Mouse (Mus musculus): ENCODE measurements around the gene Prg2.

The Prg2 gene

DNA sequence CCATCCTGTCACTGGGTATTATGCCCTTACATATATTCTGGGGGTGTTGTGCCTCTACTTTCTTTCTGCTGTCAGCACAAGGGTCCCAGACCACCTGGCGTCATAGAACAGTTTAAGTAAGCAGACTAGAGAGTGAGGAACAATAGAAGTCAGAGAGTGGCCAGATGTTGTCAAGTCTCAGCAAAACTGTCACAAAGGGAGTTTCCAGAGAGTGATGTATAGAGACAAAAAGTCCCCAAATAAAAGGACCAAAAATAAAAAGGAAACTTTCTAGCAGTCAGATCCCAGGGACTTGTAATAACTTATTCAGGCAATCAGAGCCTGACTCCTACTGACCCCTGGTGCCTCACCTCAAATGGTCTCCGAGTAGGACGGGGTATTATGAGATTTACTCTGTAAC, 18.4 kb upstream of the Prg2 start:
- DNase-seq (ENCODE audit: low read depth, low spot score): no peak

DNA sequence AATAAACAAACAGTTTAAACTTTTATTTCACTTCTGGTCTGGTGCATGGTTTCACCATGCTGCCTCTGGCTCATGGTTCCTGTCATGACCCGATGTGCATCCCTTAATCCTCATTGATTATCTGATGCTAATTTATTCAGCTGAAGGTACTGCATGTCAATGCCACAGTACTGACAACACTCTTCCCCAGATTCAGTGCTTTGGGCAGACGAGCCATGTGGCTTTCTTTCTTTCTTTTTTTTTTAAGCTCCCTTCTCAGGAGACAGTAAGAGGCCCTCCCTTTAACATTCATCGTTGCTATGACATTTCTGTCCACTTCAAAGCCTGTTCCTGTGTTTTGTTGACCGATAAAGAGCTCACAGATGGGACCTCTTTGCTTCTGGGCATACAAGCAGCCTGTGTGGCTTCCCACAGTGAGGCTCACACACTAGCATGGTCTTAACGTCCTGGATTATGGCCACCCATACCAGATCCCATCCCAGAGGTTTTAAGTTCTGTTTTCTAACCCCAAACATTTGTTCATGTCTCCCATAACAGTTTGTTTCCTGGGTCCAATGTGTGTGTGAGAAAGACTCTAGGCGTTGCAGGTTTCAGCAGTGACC, 17.3 kb upstream of the Prg2 start:
- DNase-seq (ENCODE audit: low read depth, low spot score): no peak

- no peak for DNase-seq (ENCODE audit: low read depth, low spot score)
Observed at GRCm38 (mm10) chr2:84964111-84964801, 16.0 kb upstream of the Prg2 start.

DNA sequence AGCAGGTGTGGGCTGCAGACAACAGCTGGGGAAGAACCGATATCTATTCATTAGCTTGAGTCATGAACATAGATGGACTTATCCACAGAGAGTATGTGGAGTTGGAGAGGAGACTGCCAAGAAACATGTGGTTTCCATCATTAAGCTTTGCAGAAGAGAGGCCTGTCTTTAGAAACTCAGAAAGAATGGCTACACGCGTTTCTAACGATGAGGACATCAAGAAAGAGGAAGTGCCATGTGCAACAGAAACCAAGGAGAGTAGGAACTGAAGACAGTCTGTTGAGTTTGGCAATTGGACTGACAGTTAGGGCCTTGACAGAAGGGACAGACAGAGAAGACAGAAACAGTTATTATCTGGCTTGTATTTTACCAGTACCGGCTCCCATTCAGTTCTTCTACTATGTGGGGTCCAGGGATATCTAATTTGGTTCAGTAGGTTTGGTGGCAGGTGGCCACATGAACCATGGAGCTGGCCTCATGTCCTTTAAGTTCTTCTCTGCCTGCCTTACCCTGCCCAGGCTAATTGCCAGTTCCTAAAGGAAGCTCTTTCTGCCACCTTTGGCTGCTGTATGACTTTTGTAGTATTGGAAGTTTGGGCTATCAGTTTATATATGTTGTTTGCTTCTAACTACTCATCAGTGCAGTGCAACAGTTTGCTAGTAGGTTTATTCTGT, 12.8 kb upstream of the Prg2 start:
- DNase-seq (ENCODE audit: low read depth, low spot score): no peak

- DNase-seq (ENCODE audit: low read depth, low spot score): no peak
Observed at GRCm38 (mm10) chr2:84975580-84975979, 4.7 kb upstream of the Prg2 start.

DNA sequence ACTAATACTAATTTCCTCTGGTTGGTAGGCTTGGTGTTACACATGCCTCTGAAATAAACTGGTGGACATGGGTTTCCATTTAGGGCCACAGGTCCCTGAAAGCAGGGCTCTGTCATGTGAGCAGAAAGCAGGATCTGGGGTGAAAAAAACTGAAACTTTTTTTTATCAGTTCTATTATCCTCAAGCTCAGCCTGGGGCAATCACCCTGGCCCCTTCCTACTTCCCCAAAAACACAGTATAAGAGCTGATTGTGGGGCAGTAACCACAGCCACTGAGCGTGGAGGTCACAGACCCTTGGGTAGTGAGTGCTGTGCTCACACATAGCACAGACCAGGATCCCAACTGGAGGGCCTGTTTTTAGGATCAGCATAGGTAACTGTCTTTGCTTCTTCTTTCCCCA, 7.7 kb downstream of the Prg2 start, which contains the start of gene Prg3:
Gene Prg3, plus strand, starts transcription at position 286 of the 400 bp plus-strand sequence.
- DNase-seq (ENCODE audit: low read depth, low spot score): no peak

DNA sequence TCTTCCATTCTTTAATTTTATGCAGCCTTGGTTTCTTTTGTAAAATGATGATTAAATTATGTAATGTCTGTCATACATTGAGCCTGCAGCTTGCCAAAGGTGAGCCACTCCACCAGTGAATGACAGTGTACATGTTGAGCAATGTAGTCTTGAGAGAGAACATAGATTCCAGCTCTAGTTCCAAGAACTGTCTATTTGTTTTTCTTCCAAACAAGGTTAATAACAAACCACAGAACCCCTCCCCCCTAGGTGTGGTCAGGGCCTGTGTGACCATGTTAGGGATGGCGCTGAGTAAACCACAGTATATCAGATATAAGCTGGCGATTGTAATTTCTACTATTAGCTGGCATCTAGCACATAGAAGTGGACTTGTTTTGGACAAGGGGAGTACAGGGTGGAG, 16.1 kb downstream of the Prg2 start:
- no peak for DNase-seq (ENCODE audit: low read depth, low spot score)

DNA sequence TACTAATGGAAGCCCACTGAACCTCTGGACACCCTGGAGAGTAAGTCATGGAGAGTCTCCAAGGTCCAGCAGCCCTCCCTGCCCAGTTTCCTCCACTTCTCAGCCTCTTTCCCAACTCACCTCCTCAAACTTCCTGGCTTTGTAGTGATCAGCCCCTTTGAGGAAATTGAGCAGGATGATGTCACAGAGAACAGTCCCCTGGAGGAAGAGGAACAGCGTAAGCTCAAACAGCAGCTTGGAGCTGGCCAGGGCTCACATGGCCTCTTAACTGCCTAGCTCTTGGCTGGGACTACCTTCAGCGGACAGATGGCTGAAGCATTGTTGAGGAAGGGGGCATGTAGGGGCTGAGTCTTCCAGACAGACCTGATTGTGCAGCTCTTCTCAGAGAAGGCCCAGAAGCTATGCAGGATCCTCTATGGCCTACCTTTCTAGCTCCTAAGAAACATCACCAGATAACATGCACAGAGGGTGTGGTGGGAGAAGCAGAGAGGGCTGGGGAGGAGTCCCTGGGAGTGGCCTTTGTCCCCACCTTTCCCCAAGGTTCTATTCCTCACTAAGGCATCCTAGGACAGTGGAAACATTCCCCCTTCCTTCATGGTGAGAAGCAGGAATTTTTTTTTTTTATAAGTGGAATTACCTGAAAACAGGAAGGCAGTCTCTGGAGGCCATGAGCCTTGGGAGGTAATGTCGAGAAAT, 19.4 kb downstream of the Prg2 start:
- peak; percentile 34 for DNase-seq (ENCODE audit: low read depth, low spot score)

DNA sequence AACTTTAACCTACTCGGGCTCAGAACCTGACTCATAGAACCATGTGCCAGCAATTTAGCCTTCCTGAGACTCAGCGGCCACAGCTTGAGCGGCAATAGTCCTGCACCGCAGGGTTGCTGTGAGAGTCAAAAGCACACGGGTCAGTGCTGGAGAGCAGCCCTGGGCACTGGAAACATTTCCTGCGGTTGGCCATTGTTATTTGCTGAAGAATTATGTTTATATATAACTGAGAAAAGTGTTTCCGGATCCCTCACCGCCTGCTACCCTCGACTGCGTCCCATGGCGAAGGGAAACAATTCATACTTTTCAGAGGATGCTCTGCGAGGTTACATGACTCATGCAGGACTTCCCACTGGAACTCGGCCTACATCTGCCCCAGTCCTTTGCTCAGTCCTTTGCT, 21.2 kb downstream of the Prg2 start:
- peak; percentile 20 for DNase-seq (ENCODE audit: low read depth, low spot score)

- no peak for DNase-seq (ENCODE audit: low read depth, low spot score)
Observed at GRCm38 (mm10) chr2:85002575-85002974, 22.3 kb downstream of the Prg2 start.

DNA sequence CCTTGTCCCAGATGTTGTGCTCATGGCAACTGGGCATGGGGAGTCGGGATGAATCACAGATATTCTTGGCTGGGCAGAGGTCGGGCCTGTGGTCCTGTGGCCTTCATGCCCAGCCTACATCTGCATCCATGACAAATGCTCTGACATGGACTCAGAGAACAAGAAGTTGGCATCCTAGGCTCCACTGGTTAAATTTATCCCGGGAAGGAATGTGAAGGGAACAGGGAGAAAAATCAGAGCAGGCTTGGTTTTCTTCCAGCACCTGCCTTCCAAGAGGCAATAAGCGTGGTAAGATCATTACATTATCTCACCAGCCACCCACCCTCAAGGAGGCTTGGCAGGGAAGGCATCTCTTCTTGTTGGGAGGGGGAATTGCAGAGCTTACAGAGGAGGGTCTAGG, 24.1 kb downstream of the Prg2 start:
- DNase-seq (ENCODE audit: low read depth, low spot score): no peak

DNA sequence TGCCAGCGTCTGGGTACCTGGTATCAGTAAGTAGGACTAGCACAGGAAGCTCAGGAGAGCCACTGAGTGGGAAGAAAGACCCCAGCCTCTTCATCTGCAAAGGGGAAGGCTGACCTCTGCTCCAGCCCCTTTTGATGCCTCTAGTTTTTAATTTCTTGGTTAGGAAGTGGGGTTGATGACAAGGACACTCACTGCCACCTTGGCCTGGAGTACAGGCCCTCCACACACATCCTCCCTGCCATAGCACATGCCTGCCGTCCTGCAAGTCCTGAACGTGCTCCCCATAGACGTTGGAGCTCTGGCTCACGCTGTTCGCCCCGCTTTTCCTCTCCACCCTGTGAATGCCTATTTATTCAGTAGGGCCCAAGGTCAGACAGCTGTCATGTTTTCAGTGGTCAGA, 26.3 kb downstream of the Prg2 start:
- no peak for DNase-seq (ENCODE audit: low read depth, low spot score)

- no peak for DNase-seq (ENCODE audit: low read depth, low spot score)
Observed at GRCm38 (mm10) chr2:85007729-85008128, 27.5 kb downstream of the Prg2 start.

DNA sequence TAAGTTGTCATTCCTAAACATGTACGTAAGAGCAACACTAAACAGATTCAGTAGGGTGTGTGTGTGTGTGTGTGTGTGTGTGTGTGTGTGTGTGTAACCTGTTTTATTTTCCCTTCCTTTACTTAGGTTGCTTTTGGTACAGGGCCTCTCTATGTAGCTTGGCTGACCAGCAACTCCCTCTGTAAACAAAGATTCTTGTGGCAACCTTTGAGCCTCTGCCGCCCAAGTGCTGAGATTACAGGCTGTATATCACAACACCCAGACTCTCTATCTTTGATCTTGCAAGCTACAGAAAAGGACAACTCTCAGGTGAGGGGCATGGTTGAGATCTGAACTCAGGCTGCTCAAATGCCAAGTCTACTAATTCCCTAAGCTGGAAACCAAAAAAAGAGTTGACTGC, 29.0 kb downstream of the Prg2 start:
- DNase-seq (ENCODE audit: low read depth, low spot score): no peak

- peak; percentile 9 for DNase-seq (ENCODE audit: low read depth, low spot score)
Observed at GRCm38 (mm10) chr2:85011906-85012604, 31.8 kb downstream of the Prg2 start.

DNA sequence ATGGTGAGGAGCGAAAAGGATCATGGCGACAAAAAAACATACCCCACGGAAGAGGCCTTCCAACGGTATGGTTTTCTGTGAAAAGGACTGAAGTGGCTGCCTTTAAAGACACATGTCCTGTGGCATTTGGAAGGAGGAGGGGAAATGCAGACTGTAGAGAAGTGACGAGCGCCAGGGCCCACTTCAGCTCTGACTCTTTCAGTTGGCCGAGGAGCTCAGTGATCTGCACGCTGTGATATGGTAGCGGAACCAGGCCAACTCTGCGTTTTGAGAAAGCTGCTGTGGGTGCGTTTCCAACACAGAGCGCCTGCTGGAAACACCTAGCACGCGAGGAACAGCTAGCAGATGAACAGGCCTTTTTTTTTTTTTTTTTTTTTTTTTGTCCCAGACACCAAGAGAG, 32.4 kb downstream of the Prg2 start:
- no peak for DNase-seq (ENCODE audit: low read depth, low spot score)

GRCm38 (mm10) chr2:85013826-85014587, 33.7 kb downstream of the Prg2 start:
- DNase-seq (ENCODE audit: low read depth, low spot score): no peak

DNA sequence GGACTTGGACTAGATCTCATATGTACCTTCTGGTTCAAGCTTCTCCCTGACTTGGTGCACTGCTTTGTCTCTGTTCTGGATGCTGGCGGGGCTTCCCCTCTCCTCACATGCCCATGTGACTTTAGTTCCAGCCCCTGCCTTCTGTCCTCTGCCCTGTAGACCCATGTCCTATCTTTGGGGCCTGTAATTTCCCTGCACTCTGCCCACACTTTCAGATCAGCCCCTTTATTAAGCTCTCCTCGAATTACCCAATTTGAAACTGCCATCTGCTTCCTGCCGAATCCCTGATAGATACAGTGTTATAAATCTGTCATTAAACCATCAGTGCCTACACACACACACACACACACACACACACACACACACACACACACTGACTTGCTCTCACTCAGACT, 34.3 kb downstream of the Prg2 start:
- no peak for DNase-seq (ENCODE audit: low read depth, low spot score)

GRCm38 (mm10) chr2:85022043-85022442, 41.8 kb downstream of the Prg2 start:
- no peak for DNase-seq (ENCODE audit: low read depth, low spot score)

GRCm38 (mm10) chr2:85026178-85026577, 45.9 kb downstream of the Prg2 start:
- no peak for DNase-seq (ENCODE audit: low read depth, low spot score)

DNA sequence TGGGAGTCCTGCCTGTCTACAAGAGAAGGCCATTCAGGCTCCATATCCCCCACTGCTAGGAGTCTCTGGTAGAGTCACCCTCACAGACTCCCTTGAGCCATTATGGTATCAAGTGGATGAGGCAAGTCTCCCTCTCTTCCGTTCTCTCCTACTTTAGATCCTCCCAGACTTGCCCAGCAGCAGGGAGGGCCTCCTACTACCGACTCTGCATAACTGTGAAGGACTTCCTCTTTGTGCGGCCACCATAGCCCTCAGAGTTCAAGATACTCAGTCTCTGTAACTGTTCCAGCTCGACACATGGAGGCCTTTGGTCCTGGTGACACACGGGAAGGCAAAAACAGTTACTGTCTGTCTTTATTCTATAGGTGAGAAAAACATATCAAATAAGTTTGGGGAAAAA, 47.0 kb downstream of the Prg2 start:
- no peak for DNase-seq (ENCODE audit: low read depth, low spot score)
